Mouse (Mus musculus) cerebellum, adult 11 months (tissue): ENCODE measurements around the gene Gmcl1.

Experiments used
- DNase-seq: peaks from one replicate; pipeline ENCODE4 v3.0.0; 2022

The Gmcl1 gene

GRCm38 (mm10) chr6:86732276-86733173 is 658 bp downstream of the Gmcl1 start:
- DNase-seq = peak; percentile 61

- DNase-seq = no peak
Observed at GRCm38 (mm10) chr6:86728711-86729110, 4.5 kb downstream of the Gmcl1 start.

GRCm38 (mm10) chr6:86721977-86722376 is 11.2 kb downstream of the Gmcl1 start:
- no peak for DNase-seq

GRCm38 (mm10) chr6:86708072-86708774 is 25.0 kb downstream of the Gmcl1 start:
- no peak for DNase-seq

GRCm38 (mm10) chr6:86702577-86702976 is 30.6 kb downstream of the Gmcl1 start:
- DNase-seq = no peak

DNA sequence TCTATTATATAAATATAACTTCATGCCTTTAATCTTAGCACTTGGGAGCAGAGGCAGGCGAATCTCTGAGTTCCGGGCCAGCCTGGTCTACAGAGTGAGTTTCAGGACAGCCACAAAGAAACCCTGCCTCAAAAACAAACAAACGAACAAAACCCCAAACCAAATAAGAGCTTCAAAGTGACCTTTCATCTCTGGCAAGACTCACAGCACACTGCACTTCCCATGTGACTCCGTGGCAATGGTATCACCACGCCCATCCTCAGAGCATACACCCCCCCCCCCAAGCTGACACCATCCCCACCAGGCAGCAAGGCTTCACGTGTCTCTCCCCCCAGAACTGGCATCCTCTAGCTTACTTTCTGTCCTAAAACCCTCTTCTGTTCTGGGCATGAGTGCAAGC is 35.3 kb downstream of the Gmcl1 start:
- no peak for DNase-seq

GRCm38 (mm10) chr6:86696213-86696612 is 37.0 kb downstream of the Gmcl1 start:
- peak; percentile 30 for DNase-seq

- DNase-seq = peak; percentile 42
Observed at GRCm38 (mm10) chr6:86694465-86694864, 38.7 kb downstream of the Gmcl1 start.

DNA sequence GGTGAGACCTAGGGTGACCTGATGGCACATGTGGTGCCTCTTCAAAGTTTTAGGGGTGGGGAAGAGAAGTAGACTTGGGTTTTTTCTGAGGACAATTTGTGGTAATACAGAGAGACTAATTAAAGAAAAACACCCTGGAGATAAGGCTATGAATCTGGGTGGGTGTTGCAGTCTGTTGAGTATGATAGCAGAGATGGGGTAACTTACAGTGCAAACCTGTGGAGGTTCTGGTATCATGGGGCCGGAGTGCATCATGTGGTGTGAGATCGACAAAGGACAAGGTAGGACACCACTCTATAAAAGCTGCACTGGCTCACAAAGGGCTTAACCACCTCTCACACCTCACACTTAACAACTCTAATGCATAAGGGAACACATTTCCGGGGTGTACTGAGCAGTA is 43.5 kb downstream of the Gmcl1 start:
- DNase-seq = no peak

DNA sequence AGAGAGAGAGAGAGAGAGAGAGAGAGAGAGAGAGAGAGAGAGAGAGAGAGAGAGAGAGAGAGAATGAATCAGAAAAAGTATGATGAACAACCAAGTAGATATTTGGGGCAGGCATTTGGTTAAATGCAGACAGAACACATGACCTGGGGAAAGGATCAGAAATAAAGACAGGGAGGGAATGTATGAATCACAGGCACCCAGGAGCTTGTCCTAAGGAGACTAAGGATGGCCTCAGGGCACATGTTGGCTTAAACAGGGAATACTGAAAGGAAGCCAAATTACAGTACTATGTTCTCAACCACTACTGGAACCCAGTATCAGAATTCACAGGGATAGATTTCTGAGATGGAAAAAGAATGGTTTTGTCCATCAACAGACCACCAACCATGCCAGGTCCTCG is 46.2 kb downstream of the Gmcl1 start:
- DNase-seq = no peak

DNA sequence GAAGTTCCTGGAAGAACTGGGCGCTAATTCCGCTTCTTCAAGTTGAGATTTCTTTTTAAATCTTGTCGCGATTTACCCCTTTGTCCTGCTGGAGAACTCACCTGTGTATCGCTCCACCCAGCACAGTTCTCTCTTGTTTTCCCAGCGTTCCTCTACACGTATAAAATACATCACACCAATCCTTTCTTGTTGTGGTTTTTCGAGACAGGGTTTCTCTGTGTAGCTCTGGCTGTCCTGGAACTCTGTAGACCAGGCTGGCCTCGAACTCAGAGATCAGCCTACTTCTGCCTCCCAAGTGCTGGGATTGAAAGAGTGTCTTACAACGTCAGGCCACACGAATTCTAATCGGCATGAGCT is 48.5 kb downstream of the Gmcl1 start:
- no peak for DNase-seq

DNA sequence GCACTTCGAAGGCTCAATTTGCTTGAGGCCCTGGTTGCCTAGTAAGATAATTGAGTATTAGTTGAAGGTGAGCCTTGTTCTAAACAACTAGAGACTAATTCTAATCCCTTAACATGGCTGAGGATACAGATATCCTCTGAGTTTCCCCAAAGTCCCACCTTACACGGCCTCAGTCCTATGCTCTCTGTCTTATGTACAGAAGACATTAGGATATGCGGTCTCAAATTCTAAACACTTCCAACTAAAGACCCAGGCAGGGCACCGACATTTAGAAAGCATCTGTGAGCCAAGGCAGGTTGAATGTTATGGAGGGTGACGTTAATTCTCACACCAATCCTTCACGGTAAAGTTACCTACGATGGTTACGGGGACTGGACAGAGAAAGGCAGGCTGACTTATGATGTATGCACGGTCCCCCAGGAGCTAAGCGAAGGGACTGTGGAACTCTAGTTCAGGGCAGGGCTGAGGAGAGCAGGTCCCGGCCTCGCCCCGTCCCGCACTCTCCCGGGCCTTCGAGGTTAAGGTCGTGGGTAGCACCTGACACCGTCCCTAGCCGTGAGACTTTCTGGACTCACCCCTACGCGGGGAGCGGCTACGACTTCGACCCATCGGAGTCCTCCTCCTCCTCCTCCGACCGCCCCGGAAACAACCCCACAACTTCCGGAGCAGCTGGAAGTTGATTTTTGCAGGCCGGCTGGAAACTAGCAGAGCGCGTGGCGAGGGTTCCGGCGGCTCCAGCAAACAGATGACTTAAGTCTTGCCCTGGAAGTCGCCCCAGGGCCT is 49.1 kb downstream of the Gmcl1 start, which contains the start of gene Snrnp27:
TSS of gene Snrnp27 (minus strand) at position 651 of the 783 bp plus-strand sequence.
- DNase-seq = peak; percentile 87

DNA sequence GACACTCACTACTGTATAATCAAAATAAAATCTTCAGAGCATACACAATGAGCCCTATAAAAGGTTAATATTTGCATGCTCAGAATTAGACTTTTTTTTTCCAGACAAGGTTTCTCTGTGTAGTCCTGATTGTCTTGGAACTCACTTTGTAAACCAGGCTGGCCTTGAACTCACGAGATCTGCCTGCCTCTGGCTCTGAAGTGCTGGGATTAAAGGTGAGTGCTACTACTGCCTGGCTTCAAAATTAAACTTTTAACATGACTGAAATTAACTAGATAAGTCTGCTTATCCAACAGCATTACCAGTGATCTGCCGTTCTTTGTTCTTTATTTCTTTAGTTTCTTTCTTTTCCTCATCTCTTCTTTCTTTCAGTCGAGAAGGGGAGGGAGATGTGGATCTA is 51.9 kb downstream of the Gmcl1 start:
- no peak for DNase-seq

DNA sequence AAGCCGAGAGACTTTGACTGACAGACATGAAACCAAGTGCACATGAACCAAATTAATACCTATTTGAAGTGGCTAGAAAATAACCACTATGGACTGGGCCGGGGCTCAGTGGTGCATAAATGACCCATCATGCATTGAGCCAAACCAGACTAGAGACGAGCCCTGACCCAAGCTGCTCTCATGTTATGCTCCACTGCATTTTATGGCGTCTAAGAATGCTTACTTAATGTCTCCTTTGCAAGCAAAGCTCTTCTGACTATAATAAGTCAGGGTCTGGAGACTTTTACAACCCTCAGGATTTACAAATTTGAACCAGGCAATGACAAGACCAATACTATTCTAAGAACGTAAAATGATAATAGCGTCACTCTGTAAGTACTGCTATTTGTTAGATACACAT is 54.8 kb downstream of the Gmcl1 start:
- DNase-seq = no peak

GRCm38 (mm10) chr6:86670873-86671272 is 62.3 kb downstream of the Gmcl1 start:
- DNase-seq = peak; percentile 42

DNA sequence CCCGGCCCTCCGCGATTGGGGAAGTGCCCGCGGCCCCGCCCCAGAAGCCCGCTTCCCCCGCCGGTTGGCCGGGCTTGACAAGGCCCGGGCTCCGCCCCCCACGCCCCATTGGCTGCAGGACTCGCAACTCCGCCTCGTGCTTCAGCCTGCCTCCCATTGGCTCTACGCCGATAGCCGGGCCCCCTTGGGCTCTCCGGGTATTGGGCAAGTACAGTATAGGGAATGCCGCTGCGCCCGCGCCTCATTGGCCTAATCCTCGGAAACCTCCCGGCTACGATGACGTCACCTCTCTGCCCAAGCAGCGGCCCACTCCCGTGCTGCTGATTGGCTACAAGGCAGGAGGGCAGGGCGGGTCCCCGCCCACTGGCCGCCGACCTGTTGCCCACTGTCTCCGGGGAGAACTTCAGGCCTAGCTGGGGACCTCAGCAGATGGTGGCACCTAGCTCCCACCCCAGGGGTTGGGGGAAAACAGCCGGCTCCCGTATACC is 63.9 kb downstream of the Gmcl1 start:
- peak; percentile 100 for DNase-seq

GRCm38 (mm10) chr6:86668580-86669239 is 64.5 kb downstream of the Gmcl1 start, which contains the start of gene Mxd1:
Mxd1 (minus strand) TSS chr6:86669161.
- DNase-seq = no peak

GRCm38 (mm10) chr6:86667061-86667460 is 66.1 kb downstream of the Gmcl1 start:
- no peak for DNase-seq

DNA sequence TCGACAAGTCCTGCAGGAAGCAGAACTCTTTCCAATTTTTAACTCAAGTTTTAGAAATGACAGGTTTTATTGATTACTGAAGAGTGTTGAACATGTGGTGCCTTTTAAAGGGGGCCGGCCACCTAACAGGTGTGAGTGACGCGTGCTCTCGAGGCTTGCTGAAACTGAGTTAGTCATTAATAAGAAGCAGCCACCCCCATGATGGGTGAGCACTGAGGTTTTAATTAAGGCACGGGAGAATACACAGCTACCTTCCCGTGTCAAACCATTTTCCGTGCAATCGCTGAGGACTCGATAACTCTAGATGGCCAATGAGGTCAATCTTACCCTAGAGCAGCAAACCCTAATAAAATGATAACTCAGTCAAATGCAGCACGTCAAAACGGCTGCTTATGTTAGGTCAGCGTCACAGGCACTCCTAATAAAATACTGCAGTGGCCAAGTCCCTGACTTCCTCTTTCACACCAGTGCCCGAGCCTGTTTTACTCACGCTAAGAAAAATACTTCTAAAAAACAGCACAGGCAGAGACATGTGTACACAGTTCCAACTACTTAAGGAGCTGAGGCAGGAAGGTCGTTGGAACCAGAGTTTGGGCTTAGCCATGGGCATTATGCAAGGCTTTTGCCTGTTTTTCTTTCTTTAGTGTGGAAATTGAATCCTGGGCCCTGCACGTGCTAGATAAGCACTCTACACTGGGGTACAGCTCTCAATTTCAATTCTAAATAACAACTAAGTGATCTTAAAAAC is 67.4 kb downstream of the Gmcl1 start:
- no peak for DNase-seq

DNA sequence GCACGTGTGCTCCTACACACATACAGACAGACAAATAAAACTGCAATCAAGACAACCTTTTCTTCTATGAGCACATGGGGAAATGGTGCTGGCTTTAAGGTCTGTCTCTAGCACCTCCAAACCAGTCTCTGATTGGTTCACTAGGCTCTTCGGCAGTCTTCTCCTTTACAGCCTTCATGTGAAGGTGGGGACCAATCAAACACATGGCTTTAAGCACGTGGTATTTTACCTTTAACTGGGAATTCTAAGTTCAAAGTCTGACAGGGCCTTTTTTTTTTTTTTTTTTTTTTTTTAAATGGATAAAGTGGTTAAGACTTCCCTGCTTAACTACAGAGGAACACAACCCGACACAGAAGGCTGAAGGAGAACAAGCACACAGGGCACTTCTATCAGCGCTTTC is 68.1 kb downstream of the Gmcl1 start:
- no peak for DNase-seq

GRCm38 (mm10) chr6:86660161-86660877 is 72.9 kb downstream of the Gmcl1 start:
- no peak for DNase-seq
